Mouse (Mus musculus) mature B cell (primary cell): Measurements from ENCODE around the gene Dnttip2.

ENCODE experiments used
- in situ Hi-C: fragments of 300-500 bp; cut with MboI; formaldehyde crosslinking; loops from 2 replicates; pipeline ENCODE4 v1.14.3; 2019

The Dnttip2 gene

DNA sequence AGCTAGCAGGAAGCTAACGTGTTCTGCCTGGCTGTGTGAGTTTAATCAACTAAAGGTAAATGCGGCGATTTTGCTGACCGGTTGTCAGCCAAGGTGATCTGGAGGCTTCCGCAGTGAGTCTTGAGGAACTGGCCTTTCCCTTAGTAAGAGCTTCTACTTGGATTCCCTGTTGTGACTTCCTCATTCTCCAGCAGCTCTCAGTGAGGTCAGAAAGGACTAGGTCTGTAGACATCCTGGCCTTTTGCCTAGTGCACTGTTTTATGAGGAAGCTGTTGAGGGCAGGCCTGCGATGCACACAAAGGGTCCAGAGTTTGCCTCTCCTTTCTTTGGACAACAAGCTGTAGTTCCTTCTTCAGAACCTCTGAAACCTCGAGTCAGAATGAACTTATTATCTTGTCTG is 16.5 kb downstream of the Dnttip2 start:
- in situ Hi-C loops: no loop called here

DNA sequence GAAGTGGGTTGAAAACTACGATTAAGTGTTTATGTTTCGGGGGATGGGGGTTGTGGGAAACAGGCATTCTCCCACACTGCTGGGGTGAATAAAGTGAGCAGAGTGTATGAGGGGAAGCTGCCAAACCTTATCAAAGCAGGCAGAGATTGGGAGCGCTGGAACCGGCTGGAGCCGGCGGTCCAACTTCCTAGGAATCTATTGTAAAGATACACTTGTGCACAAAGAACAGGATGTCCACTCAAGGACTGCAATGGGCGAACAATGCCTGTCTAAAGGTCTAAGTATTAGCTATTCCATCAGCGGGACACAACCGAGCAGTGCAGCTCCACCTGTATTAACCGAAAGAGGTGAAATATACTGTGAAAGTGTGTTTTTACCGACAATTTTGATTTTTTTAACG is 17.6 kb downstream of the Dnttip2 start:
- in situ Hi-C loops: no loop called here

DNA sequence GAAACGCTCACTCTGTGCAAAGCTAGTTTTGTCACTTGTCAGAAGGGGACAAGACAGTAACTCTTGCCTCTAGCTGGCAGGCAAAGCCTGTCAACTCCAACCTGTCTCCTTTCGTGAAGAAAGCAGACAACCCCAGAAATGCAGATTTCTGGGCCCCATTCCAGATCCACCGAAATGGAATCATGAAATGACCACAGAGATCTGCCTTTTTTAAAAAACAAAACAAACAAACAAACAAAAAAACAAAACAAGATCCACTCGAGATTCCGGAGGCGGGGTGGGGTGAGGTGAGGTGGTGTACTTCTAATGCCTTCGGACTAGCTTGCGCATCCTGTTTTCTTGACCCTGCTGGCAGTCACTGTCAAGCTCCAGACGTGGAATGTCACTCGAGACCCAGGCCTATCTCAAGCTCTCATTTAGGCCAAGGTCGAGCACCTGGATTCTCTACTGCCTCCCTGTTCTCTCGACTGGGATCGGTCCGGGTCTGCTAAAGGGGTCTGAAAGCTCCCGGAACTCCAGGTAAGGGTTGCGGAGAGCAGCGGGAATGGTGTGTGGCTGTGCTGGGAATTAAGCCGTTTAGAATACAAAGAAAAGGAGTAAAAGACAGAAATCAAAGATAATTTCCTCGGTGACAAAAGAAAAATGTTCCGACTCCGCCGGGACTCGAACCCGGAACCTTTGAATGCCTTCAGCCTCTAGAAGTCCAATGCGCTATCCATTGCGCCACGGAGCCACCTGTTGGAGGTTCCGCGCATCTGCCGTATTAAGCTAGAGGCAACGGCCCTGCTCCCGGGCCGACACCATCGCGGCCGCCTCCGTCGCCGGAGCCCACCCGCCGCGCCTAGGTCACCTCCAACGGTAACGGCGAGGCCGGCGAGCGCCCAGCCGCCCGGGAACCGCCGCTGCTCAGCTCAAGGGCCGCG is 18.4 kb downstream of the Dnttip2 start:
- in situ Hi-C loops: no loop called here

DNA sequence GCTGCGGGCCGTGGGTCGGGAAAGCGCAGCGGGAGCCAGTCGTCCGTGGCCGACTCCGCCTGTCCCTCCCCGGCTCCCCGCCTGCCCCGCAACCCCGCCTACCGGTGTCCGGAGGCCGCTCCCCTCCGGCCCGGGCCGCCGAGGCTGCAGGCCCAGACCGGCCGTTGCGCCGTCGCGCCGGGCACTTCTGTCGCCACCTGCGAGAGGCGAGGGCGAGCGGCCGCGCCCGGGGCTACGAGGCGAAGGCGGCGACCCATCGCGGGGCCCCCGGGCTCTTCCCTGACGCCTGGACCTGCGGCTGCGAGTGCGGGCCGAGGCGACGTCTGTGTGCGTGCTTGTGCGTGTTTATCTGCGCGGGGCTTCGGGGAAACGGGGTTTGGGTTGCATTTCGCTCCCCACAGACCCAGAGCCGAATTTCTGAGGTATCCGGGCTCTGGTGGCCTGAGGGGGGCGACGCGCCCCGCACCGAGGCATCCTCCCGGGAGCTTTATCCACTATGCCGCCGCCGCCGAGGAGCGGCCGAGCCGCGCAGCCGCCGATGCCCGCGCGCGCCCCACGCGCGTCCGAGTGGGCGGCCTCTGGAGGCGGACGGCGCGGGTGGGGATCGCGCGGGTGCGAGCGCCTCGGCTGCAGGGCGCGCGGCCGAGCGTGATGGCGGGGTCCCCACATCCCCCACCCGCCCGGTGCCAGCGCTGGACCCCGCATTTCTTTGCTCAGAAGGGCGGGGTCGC is 19.2 kb downstream of the Dnttip2 start:
- in situ Hi-C loops: no loop called here

DNA sequence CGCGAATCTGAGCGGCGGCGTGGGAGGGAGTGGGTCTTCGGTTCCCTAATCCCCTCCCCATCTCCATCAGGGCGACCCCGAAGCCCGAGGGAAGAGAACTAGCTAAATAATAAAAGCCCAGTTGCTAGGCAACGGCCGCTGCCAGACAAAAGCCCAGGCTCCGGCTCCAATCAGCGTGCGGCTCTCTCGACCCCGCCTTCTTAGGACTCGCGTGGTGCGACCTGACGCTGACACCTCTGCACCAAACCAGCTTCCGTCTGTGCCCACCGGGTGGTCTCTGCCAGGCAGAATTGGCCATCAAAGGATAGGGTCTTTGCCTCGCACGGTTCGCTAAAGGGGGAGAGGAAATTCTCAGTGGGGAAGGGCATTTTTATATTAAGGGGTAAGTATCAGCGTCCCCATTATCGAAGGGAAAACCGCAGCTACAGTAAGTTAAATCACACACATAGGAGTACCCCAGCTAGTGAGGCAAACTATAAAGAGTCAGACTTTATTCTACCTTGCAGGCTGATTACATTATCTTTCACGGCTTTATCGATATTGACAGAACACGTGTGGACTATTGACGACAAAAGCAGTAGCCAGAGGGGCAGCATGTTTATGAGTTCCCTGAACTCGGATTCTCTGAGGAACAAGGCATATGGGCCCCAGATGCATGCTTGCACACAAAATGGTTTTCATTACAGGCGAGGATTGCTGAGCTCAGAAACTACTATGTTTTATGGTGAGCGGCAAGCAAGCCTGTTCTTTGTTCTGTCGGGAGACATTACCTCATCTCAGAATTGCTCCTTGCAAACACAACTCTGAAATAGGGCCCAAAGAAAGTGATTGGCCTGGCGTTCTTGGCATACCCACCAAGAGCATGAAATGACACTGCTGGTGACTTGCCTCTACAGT is 20.0 kb downstream of the Dnttip2 start, which contains the start of gene Bcar3:
Bcar3 (plus strand) TSS at position 183 of the 897 bp plus-strand sequence.
- in situ Hi-C loops: no loop called here

DNA sequence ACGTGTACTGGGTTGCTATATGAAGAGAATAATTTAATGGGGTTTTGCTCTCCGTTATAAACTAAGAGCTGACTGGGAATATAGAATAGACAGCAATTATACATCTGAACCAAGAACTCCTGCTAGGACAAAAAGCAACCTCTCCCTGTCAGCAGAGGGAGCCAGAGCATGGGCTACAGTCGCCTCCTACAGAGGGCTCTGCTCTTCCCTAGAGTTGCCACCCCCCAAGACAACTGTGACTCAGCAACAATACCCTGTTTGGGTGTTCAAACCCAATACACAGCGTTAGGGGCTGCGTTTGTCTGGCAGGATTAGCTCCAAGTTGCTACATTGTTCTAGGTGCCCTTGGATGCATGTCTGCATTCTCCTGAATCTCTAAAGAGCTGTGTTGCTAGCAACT is 21.3 kb downstream of the Dnttip2 start:
- in situ Hi-C loops: no loop called here

DNA sequence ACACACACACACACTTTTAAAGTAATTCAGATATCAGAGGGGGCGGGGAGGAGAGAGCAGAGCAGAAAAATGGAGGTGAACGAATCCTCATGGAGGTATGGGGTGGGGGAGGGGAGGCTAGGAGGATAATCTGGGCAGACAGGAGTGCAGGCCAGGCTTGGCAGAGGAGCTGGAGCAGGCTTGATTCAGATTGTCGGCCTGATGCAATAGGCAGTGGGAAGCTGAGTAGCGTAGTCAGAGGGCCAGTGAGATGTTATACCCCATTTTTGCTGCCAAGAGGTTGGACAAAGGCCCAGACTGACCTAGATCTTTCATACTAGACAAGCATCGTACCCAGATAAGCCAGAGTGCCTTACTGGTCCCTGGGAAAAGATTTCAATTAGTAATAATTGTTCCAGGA is 22.8 kb downstream of the Dnttip2 start:
- in situ Hi-C loops: no loop called here

DNA sequence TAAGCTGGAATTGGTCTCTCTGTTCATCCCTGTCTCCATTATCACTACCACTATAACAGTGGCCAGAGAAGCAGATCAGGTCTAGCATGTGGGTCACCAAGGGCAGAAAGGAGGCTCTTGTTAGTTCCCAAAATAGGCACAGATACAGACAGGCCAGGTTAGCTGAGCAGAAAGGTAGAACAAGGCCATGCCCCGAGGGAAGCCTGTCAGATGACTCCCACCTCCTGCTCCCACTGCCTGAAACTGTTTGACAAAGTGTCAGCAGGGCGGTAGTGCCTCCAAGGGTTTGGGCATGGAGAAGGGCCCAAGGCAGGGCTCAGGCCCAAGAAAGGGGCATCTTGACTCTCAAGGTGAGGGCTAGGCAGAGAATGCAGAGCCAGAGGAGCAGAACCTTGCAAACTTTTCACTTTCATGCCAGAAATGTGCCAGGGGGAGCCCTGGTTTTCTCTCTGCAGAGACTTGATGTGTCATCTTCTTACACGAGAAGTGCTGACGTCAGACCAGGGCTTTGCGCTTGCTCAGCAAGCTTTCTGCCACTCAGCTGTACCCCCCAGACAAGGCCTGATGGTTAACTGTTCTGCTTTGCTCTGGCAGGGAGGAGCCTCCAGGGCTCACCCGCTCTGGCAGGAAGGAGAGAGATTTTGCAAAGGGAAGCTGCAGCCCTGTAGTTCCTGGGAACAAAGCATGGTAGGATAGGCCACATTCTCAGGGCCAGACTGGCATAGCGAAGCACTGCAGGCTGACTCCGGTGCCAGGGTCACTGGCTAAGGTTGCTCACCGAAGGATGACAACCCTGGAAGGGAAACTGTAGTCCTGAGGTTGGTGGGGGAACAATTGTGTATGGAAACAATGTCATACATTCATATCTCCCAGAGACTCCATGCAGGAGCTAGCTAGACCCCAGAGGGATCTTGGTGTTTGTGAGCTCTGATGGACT is 27.1 kb downstream of the Dnttip2 start:
- in situ Hi-C loops: no loop called here

DNA sequence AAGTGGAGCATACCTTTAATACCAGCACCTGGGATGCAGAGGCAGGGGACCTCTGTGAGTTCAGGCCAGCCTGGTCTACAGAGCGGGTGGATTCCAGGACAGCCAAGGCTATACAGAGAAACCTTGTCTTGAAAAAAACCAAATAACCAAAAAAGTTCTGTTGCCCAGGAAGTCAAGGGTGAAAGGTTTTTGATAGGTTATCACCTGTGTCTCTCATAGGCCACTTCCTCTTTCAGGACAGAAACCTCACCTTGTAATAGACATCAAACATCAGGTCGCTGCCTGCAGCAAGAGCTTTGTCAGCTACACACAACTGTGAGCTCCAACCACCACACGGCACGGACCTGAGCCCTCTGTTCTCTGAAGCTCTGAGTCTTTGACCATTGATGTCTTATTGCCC is 30.4 kb downstream of the Dnttip2 start:
- in situ Hi-C loops: no loop called here

DNA sequence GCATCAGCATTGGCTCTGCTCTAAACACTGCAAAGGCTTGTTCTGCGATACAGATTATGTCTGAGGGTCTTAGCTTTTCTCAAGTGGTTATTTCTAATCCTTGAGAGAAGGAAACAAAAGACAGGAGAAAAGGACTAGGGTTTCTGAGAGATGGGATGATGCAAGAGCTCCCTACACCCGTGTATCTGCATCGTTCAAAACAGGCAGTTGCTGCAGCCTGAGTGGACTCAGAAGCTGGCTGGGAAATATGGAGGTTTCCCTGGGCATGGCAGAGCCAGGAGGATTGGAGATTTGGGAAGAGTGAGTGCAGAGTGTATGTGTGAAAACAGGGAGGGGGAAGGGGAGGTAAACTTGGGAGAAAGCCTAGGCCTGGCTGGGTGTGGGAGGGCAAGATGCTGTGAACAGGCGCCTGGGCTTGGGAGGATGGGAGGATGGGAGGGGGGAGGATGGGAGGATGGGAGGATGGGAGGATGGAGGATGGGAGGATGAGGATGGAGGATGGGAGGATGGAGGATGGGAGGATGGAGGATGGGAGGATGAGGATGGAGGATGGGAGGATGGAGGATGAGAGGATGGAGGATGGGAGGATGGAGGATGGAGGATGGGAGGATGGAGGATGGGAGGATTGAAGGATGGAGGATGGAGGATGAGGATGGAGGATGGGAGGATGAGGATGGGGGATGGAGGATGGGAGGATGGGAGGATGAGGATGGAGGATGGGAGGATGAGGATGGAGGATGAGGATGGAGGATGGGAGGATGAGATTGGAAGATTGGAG is 33.9 kb downstream of the Dnttip2 start:
- in situ Hi-C loops: no loop called here

DNA sequence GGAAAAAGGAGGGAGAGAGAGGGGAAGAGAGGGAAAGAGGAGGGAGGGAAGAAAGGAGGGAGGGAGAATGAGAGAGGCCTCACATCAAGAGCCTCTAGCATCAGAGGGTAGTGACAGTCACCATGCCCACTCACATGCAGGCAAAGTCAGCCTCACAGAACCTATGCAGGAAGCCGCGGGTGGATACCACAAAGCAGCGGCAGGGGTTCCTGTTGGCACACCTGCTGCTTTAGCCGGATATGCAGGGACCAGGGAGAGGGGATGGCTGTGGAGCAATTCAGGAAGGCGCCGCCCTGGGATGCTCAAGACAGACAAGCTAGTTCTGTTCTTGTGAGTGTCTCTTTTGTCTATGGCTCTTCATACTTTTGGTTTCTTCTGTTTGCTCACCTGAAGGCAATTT is 34.8 kb downstream of the Dnttip2 start:
- in situ Hi-C loops: no loop called here

DNA sequence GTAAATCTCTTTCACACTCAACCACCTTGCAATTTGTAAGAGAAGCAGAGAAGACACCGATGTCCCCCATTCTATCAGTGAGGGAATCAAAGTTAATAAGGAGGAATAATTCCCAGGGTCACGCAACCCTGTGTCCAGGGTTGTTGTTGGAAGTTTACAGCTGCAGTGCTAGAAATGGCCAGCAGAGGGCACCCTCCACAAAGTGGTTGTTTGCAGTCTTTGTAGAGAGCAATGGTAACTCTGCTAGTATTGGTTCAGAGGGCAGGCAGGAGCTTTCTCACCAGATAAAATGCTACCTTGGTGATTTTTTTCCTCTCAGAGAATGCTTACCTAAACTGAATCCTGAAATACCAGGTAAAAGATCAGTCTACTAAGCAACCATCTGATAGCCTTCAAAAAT is 37.9 kb downstream of the Dnttip2 start:
- in situ Hi-C loops: loop anchor here (10.0 kb wide), 1 partner anchor 323 kb away; no protein-coding TSS in a partner anchor

DNA sequence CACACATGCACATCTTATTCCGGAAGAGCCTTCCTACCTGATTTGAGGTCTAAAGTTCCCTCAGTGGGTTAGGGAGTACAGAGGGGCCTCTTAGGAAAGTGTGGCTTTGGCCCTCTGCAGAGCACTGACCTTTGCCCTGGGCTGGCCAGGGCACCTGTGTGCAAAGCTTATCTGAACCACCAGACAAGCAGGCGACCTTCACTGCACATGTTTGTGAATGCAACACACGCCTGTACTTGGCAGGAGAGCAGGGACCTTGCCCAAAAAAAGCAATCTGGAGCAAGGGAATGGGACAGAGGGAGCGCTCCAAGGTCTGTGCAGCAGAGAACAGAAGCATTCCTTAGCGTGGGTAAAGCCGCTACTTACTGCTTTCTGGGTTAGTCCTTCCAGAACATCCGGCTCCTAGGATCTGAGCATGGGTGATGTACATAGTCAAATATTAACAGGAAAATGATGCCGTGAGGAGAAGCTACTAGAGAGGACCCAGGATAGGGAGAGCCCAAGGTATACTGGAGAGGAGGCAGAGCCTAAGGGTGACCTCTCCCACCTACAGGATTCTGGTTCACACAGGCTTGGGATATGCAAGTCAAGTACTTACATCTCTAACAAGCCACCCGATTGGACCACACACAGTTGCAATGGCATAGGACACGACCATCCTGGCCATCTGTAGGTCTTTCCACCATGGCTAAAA is 38.9 kb downstream of the Dnttip2 start:
- in situ Hi-C loops: loop anchor here (10.0 kb wide), 1 partner anchor 322 kb away; no protein-coding TSS in a partner anchor

DNA sequence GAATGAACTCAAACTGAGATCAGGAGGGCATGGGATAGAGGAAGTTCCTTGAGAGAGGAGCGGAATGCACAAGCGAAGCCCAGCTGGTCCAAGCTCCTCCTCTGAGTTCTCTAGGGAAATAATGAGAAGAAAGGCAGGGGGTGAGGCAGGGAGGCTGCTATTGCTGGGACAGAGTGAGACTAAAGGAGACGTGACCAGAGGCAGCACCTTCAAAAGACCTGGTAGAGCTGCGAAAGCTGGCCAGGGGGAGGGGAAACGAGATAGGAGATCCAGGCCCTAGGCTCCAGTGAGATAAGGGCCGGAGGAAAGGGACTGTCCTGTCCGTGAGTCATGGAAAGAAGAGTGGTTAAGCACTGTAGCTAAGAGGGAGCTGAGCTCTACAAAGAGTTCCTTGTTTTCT is 39.7 kb downstream of the Dnttip2 start:
- in situ Hi-C loops: loop anchor here (10.0 kb wide), 1 partner anchor 321 kb away; no protein-coding TSS in a partner anchor

DNA sequence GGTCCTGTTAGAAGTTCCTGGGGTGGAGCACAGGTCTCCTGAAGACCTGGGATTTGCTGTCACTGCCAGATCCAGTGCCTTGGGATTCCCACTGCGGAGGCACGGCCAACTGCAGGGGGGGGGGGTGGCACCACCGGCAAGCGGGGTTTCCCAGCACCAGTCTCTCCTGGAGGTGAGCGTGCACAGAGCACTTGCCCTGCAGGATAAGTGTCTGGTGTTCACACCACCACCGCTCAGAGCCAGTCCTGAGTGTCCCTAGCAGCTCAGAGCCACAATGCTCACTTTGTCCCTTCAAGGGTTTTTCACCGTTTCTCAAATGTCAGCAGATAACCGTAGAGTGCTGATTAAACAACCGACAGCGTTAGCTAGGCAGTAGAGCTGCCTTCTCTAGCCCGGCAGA is 42.4 kb downstream of the Dnttip2 start:
- in situ Hi-C loops: loop anchor here (10.0 kb wide), 1 partner anchor 318 kb away; no protein-coding TSS in a partner anchor

DNA sequence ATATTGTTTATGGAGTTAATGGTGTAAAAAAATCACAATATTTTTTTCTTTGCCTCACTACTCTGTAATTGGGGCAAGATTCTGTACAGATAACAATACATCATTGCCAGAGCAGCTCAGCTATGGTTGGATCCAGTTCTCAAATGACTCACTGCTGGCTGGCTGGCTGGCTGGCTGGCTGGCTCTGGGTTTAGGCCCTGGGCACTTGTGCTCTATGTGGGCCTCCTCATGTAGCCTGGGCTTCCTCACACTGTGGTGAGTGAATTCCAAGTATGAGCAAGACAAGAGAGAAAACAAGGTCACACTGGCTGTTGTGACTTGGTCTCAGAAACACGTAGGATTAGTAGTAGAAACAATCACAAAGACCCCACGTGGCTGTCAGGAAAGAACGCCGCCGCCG is 43.2 kb downstream of the Dnttip2 start:
- in situ Hi-C loops: loop anchor here (10.0 kb wide), 1 partner anchor 317 kb away; no protein-coding TSS in a partner anchor

DNA sequence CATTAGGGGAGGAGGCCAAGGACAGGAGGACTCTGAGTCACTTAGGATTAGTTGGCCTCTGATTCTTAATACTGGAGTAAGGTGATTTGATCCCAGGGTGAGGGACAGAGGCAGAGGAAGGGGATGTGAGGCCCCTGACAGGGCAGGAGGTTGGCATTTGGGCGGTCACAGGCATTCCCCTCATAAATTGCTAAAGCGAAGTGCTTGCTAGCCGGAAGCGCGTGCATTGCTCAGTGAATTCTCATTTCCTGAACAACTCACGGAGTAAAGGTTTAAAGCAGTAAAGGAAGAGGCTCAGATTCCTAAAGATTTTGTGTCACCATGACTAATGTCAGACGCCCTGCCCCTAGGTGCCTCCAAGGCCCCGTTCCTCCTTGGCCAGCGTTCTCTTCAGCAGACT is 48.0 kb downstream of the Dnttip2 start:
- in situ Hi-C loops: loop anchor here (5.0 kb wide), 1 partner anchor 140 kb away; no protein-coding TSS in a partner anchor

DNA sequence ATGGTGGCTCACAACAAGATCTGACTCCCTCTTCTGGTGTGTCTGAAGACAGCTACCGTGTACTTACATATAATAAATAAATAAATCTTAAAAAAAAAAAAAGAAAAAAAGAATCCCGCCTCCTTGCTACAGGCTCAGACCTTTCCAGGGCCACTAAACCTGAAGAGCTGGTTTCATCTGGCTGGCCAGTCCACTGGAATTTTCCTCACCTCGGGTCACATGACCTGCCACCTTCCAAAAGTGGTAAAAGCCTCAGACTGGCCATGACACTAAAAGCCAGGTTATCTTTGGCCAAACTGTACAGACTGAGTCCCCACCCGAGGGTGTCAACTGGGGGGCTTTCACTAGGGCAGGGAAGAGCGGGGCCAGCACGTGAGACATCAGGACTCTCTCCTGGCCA is 49.7 kb downstream of the Dnttip2 start:
- in situ Hi-C loops: loop anchor here (5.0 kb wide), 1 partner anchor 138 kb away; no protein-coding TSS in a partner anchor

DNA sequence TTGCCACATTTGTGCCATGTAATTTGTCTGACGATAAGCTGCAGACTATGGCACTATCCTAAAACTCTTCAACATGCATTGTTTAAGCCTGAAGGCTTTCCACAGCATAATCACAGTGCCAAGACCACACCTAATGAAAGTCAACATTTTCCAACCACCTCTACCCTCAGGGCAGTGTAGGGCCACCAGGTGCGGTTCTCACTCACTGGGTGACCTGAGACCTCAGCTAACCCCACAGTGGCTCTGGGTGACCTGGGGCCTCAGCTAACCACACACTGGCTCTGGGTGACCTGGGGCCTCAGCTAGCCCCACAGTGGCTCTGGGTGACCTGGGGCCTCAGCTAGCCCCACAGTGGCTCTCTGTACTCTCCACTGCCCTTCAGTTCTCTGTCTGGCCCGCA is 50.3 kb downstream of the Dnttip2 start:
- in situ Hi-C loops: loop anchor here (5.0 kb wide), 1 partner anchor 138 kb away; no protein-coding TSS in a partner anchor
